Mouse (Mus musculus): ENCODE measurements around the gene Zswim5.

Gene Zswim5

GRCm38 (mm10) chr4:116987122-116987456 is 109.9 kb downstream of the Zswim5 start:
- POLR2A ChIA-PET, result interaction anchor here in 3 of 4 experiments (0.5 to 4.3 kb wide), 56 partner anchors 8 to 1753 kb away, joined by 3 to 21 read pairs (median 4); partner anchors contain the start of genes Hectd3 (in 3 of the 3), Plk3 (in 2 of the 3), Prdx1 (in 2 of the 3) and Ptch2 (in 2 of the 3)
- CTCF ChIA-PET, result interaction anchor here (0.5 to 2.9 kb wide), 73 partner anchors 8 to 325 kb away, joined by 3 to 34 read pairs (median 4); partner anchors contain the start of genes Hectd3 (in 4 of the 4), Ccdc163 (in 2 of the 4), Mmachc (in 2 of the 4) and Mutyh (in 2 of the 4)

- ChIA-PET POLR2A (interaction anchor here in 3 of 4 experiments (0.7 to 4.3 kb wide), 11 partner anchors 11 to 212 kb away, joined by 3 to 16 read pairs (median 3); partner anchors contain the start of gene Plk3 (in 1 of the 3)), CTCF (interaction anchor here (0.5 to 1.4 kb wide), 9 partner anchors 13 to 848 kb away, joined by 3 to 7 read pairs (median 4); no protein-coding TSS in a partner anchor)
These were observed 112.6 kb downstream of the Zswim5 start for GRCm38 (mm10) chr4:116989731-116990130.

- ChIA-PET CTCF (interaction anchor here in 1 of 4 experiments (0.6 to 1.0 kb wide), 4 partner anchors 11 to 326 kb away, joined by 3 read pairs; no protein-coding TSS in a partner anchor), POLR2A (no interaction called here)
These were observed 114.2 kb downstream of the Zswim5 start for GRCm38 (mm10) chr4:116991366-116991765.

- CTCF ChIA-PET, result interaction anchor here (0.7 to 1.7 kb wide), 9 partner anchors 9 to 273 kb away, joined by 3 to 10 read pairs (median 3); partner anchors contain the start of genes Ptch2 (in 1 of the 4) and Tesk2 (in 1 of the 4)
- POLR2A ChIA-PET, result interaction anchor here in 3 of 4 experiments (0.6 to 5.7 kb wide), 36 partner anchors 8 to 864 kb away, joined by 3 to 53 read pairs (median 5); partner anchors contain the start of genes Rps8 (in 2 of the 3), Tesk2 (in 2 of the 3), Akr1a1 (in 1 of the 3) and Eif2b3 (in 1 of the 3)
These were observed 116.8 kb downstream of the Zswim5 start, which contains the start of gene Urod for GRCm38 (mm10) chr4:116993672-116994621. Gene Urod, minus strand, starts transcription at chr4:116994413.

- CTCF ChIA-PET, result interaction anchor here (0.6 to 2.1 kb wide), 42 partner anchors 8 to 555 kb away, joined by 3 to 18 read pairs (median 5); partner anchors contain the start of genes Btbd19 (in 3 of the 4), Mutyh (in 1 of the 4), Plk3 (in 1 of the 4) and Ptch2 (in 1 of the 4)
- POLR2A ChIA-PET, result interaction anchor here (0.5 to 5.7 kb wide), 87 partner anchors 8 to 942 kb away, joined by 3 to 53 read pairs (median 4); partner anchors contain the start of genes Btbd19 (in 3 of the 4), Plk3 (in 3 of the 4), Ccdc163 (in 2 of the 4) and Eif2b3 (in 2 of the 4)
These were observed 118.1 kb downstream of the Zswim5 start, which contains the start of gene Hectd3 for GRCm38 (mm10) chr4:116995131-116995797. Gene Hectd3, plus strand, starts transcription at chr4:116995317.

GRCm38 (mm10) chr4:116995798-116996135 is 118.6 kb downstream of the Zswim5 start:
- CTCF ChIA-PET, result interaction anchor here (0.6 to 2.1 kb wide), 43 partner anchors 8 to 556 kb away, joined by 3 to 18 read pairs (median 5); partner anchors contain the start of genes Btbd19 (in 3 of the 4), Eif2b3 (in 1 of the 4), Mutyh (in 1 of the 4) and Plk3 (in 1 of the 4)
- POLR2A ChIA-PET, result interaction anchor here (0.5 to 5.7 kb wide), 88 partner anchors 9 to 942 kb away, joined by 3 to 53 read pairs (median 4); partner anchors contain the start of genes Btbd19 (in 3 of the 4), Plk3 (in 3 of the 4), Ccdc163 (in 2 of the 4) and Eif2b3 (in 2 of the 4)

GRCm38 (mm10) chr4:116999513-117000154 is 122.5 kb downstream of the Zswim5 start:
- POLR2A ChIA-PET, result interaction anchor here in 2 of 4 experiments (0.7 to 1.4 kb wide), 7 partner anchors 13 to 202 kb away, joined by 3 to 5 read pairs (median 3); partner anchors contain the start of gene Eif2b3 (in 1 of the 2)
- CTCF ChIA-PET, result interaction anchor here in 2 of 4 experiments (0.7 to 1.4 kb wide), 3 partner anchors 13 to 232 kb away, joined by 3 to 4 read pairs (median 3); no protein-coding TSS in a partner anchor

- POLR2A ChIA-PET, result interaction anchor here in 3 of 4 experiments (0.6 to 7.9 kb wide), 68 partner anchors 6 to 781 kb away, joined by 3 to 61 read pairs (median 5); partner anchors contain the start of genes Rps8 (in 3 of the 3), Ccdc163 (in 2 of the 3), Eif2b3 (in 2 of the 3) and Hectd3 (in 2 of the 3)
- CTCF ChIA-PET, result interaction anchor here (0.6 to 2.8 kb wide), 55 partner anchors 8 to 268 kb away, joined by 3 to 23 read pairs (median 4); partner anchors contain the start of genes Eif2b3 (in 2 of the 4), Urod (in 2 of the 4), Kif2c (in 1 of the 4) and Mutyh (in 1 of the 4)
These were observed 124.8 kb downstream of the Zswim5 start for GRCm38 (mm10) chr4:117001957-117002356.

GRCm38 (mm10) chr4:117002543-117003521 is 125.7 kb downstream of the Zswim5 start:
- ChIA-PET CTCF (interaction anchor here (0.5 to 2.8 kb wide), 77 partner anchors 7 to 316 kb away, joined by 3 to 23 read pairs (median 4); partner anchors contain the start of genes Eif2b3 (in 2 of the 4), Urod (in 2 of the 4), Hectd3 (in 1 of the 4) and Kif2c (in 1 of the 4)), POLR2A (interaction anchor here (0.5 to 7.9 kb wide), 84 partner anchors 7 to 782 kb away, joined by 3 to 61 read pairs (median 4); partner anchors contain the start of genes Rps8 (in 3 of the 4), Btbd19 (in 2 of the 4), Ccdc163 (in 2 of the 4) and Eif2b3 (in 2 of the 4))

GRCm38 (mm10) chr4:117004649-117005048 is 127.5 kb downstream of the Zswim5 start:
- ChIA-PET CTCF (interaction anchor here in 3 of 4 experiments (1.1 to 1.5 kb wide), 4 partner anchors 9 to 117 kb away, joined by 3 to 6 read pairs (median 4); partner anchors contain the start of gene Hectd3 (in 1 of the 3)), POLR2A (interaction anchor here in 3 of 4 experiments (0.5 to 7.9 kb wide), 15 partner anchors 9 to 197 kb away, joined by 3 to 61 read pairs (median 10); partner anchors contain the start of genes Eif2b3 (in 2 of the 3), Hectd3 (in 2 of the 3), Urod (in 2 of the 3) and Btbd19 (in 1 of the 3))

GRCm38 (mm10) chr4:117005611-117006400 is 128.6 kb downstream of the Zswim5 start:
- ChIA-PET POLR2A (interaction anchor here (0.5 to 7.9 kb wide), 23 partner anchors 9 to 186 kb away, joined by 3 to 61 read pairs (median 4); partner anchors contain the start of genes Hectd3 (in 4 of the 4), Eif2b3 (in 2 of the 4), Plk3 (in 2 of the 4) and Urod (in 2 of the 4)), CTCF (interaction anchor here in 3 of 4 experiments (0.9 to 2.4 kb wide), 11 partner anchors 9 to 134 kb away, joined by 3 to 10 read pairs (median 4); partner anchors contain the start of genes Hectd3 (in 2 of the 3) and Ptch2 (in 1 of the 3))

- POLR2A ChIA-PET, result interaction anchor here (0.7 to 7.9 kb wide), 12 partner anchors 11 to 401 kb away, joined by 3 to 61 read pairs (median 5); partner anchors contain the start of genes Hectd3 (in 4 of the 4), Eif2b3 (in 2 of the 4), Urod (in 2 of the 4) and Plk3 (in 1 of the 4)
- CTCF ChIA-PET, result interaction anchor here in 3 of 4 experiments (0.6 to 2.4 kb wide), 6 partner anchors 10 to 984 kb away, joined by 4 to 10 read pairs (median 6); partner anchors contain the start of gene Ptch2 (in 1 of the 3)
These were observed 129.9 kb downstream of the Zswim5 start for GRCm38 (mm10) chr4:117007058-117007457.

GRCm38 (mm10) chr4:117010231-117010630 is 133.1 kb downstream of the Zswim5 start:
- ChIA-PET CTCF (interaction anchor here in 3 of 4 experiments (0.6 to 3.0 kb wide), 3 partner anchors 7 to 60 kb away, joined by 3 to 13 read pairs (median 3); no protein-coding TSS in a partner anchor), POLR2A (interaction anchor here in 2 of 4 experiments (0.5 to 1.3 kb wide), 4 partner anchors 9 to 192 kb away, joined by 3 to 4 read pairs (median 3); partner anchors contain the start of gene Eif2b3 (in 1 of the 2))

Data from embryonic stem cell, embryonic (primary cell).